Mouse (Mus musculus): ENCODE data around the gene Chid1.
A peak's percentile ranks its signal among the peaks of the same experiment; 100 is the strongest.
"Not testable (repeated sequence)": the region's sequence is repeated elsewhere in the genome, so short reads cannot be mapped to it uniquely, and the experiment has no call there.

Gene Chid1

GRCm38 (mm10) chr7:141460391-141461113 is 79.1 kb downstream of the Chid1 start, which contains the start of gene Cracr2b:
Gene Cracr2b, plus strand, starts transcription at chr7:141461094.
- peak; percentile 83 to 90 for DNase-seq

GRCm38 (mm10) chr7:141460001-141460390 is 79.7 kb downstream of the Chid1 start:
- no peak for DNase-seq

GRCm38 (mm10) chr7:141459301-141459711 is 80.4 kb downstream of the Chid1 start:
- no peak for DNase-seq

GRCm38 (mm10) chr7:141458661-141459060 is 81.0 kb downstream of the Chid1 start:
- no peak for DNase-seq

GRCm38 (mm10) chr7:141457986-141458660 is 81.5 kb downstream of the Chid1 start:
- DNase-seq, result peak in 1 of 2 experiments; percentile 66

GRCm38 (mm10) chr7:141457236-141457635 is 82.4 kb downstream of the Chid1 start:
- DNase-seq, result no peak

- DNase-seq, result peak; percentile 75 to 82
Measured at GRCm38 (mm10) chr7:141456739-141457138, 82.9 kb downstream of the Chid1 start.

- DNase-seq, result peak; percentile 90 to 94
Measured at GRCm38 (mm10) chr7:141455610-141456314, 83.9 kb downstream of the Chid1 start.

GRCm38 (mm10) chr7:141454967-141455551 is 84.6 kb downstream of the Chid1 start, which contains the start of gene Pnpla2:
Gene Pnpla2, plus strand, starts transcription at chr7:141455198.
- DNase-seq, result peak; percentile 96 to 98

GRCm38 (mm10) chr7:141453636-141454035 is 86.0 kb downstream of the Chid1 start:
- DNase-seq, result no peak

GRCm38 (mm10) chr7:141451928-141452327 is 87.7 kb downstream of the Chid1 start:
- no peak for DNase-seq

GRCm38 (mm10) chr7:141447110-141447991 is 92.3 kb downstream of the Chid1 start, which contains the start of gene Rplp2:
Gene Rplp2, plus strand, starts transcription at chr7:141447370.
- peak; percentile 93 to 95 for DNase-seq

- DNase-seq, result not testable (repeated sequence)
Measured at GRCm38 (mm10) chr7:141446374-141446773, 93.3 kb downstream of the Chid1 start.

- peak; percentile 73 to 82 for DNase-seq
Measured at GRCm38 (mm10) chr7:141443828-141444237, 95.8 kb downstream of the Chid1 start, which contains the start of gene Pidd1. Gene Pidd1, minus strand, starts transcription at chr7:141444025.

All from lung, adult 18-20 months (tissue).